Mouse (Mus musculus) fat pad, adult 2 months (tissue): ENCODE results near the gene Cd300c.
"Not testable (repeated sequence)": the region's sequence is repeated elsewhere in the genome, so short reads cannot be mapped to it uniquely, and the experiment has no call there.

ENCODE experiments used
- DNase-seq: peaks from one replicate; pipeline ENCODE4 v3.0.0-alpha.2; 2011; ENCODE audit warnings: low read depth, low spot score; ENCODE audit errors: extremely low read depth

Cd300c gene

DNA sequence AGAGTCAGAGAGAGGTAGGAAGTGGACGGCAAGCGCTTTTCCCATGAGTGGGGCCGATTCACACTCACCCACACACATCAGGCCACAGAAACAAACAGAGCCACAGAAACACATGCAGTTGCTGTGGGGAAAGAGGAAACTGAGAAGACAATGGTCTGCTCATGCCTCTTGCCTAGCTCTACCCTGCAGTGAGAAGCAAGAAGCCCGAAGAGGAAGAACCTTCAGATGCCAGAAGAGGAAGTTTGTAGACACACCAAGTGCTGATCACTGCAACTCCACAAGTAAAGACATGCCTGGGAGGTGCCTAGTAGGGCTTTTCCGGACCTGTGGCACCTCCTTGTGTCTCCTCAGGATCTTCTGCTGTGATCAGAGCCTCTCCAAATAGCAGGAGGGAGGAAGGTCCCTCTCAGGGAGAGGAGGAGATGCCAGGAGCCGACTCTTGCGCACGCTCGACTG lies at the start of gene Cd300c:
Cd300c (minus strand) TSS at position 406 of the 456 bp plus-strand sequence.
- DNase-seq = no peak

DNA sequence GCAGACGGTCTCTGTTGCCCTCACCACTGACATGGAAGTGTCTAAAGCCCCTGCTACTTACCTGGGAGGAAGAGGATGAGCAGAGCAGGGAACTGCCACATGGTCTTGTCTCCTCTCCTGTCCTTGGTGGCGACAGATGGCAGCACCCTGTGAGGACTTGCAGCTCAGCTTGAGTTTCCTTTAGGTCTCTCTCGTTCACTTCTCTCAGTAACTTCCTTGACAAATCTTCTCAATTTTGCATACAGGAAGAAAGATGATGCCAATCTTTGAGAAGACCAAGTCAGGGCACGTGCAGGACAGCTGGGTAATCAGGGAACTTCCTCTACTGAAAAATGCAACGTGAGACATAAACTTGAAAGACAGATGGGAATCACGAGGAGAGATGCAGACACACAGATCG lies 47.1 kb upstream of the Cd300c start, which contains the start of gene Cd300ld2:
Cd300ld2 (minus strand) TSS at position 101 of the 400 bp plus-strand sequence.
- not testable (repeated sequence) for DNase-seq

DNA sequence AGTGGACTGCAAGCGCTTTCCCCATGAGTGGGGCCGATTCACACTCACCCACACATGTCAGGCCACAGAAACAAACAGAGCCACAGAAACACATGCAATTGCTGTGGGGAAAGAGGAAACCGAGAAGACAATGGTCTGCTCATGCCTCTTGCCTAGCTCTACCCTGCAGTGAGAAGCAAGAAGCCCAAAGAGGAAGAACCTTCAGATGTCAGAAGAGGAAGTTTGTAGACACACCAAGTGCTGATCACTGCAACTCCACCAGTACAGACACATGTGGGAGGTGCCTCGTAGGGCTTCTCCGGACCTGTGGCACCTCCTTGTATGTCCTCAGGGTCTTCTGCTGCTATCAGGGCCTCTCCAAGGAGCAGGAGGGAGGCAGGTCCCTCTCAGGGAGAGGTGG lies 35.1 kb upstream of the Cd300c start:
- no peak for DNase-seq

DNA sequence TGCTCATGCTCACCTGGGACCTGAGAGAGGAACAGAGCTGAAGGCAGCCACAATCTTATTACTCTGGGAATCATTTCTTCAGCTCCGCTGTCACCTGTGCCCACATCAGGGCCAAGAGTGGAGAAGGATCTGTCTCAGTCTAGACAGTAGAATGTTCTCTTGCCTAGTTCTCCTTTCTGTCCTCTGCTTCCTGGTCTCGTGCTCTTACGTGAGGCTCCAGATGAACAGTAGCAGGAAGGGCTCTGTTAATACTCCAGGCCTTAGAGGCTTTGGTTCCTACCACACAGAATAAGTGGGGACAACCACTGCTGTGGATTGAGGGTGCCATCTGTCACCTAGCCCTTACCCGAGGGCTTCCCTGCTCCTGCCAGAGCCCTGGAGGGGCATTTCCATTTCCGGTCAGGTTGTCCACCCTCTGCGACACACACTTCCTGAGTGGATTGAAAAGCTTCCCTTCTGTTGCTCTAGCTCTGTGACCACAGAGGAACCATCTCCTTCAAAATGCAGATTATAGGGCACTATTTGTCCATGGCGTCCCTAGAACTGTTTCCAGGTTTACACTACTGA lies 32.6 kb upstream of the Cd300c start, which contains the start of gene Cd300c2:
Cd300c2 (minus strand) TSS at position 407 of the 567 bp plus-strand sequence.
- DNase-seq = no peak

DNA sequence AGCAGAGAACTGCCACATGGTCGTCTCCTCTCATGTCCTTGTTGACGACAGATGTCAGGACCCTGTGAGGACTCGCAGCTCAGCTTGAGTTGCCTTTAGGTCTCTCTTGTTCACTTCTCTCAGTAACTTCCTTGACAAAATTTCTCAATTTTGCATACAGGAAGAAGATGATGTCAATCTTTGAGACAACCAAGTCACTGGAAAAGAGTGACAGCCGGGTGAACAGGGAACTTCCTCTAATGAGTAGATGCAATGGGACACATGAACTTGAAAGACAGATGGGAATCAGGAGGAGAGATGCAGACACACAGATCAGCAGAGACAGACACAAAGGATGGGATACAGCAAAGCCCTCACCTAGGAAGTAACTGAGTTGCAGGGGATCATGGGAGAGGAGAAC lies 20.8 kb upstream of the Cd300c start, which contains the start of gene Cd300ld:
Cd300ld (minus strand) TSS at position 130 of the 400 bp plus-strand sequence.
- DNase-seq = no peak

DNA sequence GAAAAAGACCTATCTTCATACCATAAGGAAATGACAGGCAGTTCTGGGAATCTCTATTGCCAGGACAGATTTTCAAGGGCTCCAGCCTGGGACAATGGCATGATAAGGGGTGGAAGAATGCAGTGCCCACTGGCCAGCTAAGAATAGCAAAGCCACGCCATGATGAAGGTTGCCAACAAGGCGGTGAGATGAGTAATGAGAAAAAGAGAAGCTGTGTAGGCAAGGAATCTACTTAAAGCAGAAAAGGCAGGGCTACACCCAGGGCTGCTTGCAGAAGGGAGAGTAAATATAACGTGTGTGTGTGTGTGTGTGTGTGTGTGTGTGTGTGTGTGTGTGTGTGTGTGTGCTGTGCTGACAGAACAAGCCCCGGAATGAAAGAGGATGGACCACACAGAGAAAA lies 12.9 kb upstream of the Cd300c start:
- DNase-seq = no peak

DNA sequence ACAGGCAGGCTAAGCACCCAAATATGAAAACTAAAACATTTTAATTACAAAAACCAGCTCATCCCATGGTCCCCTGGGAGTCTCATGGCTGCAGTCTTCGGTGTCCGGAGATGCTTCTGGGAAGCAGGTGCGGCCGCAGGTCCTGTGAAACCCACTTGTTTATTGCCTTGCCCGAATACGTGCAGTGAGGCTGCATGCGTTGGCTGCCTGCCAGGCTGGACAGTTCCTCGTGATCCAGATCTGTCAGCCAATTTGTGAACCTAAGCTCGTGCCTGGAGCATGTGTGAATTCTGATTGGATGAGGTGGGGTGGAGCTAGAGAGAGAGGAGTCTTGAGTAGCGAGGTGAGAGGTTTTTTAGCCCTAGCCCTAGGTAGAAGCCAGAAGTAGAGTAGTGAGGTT lies 3.8 kb upstream of the Cd300c start:
- DNase-seq = no peak

DNA sequence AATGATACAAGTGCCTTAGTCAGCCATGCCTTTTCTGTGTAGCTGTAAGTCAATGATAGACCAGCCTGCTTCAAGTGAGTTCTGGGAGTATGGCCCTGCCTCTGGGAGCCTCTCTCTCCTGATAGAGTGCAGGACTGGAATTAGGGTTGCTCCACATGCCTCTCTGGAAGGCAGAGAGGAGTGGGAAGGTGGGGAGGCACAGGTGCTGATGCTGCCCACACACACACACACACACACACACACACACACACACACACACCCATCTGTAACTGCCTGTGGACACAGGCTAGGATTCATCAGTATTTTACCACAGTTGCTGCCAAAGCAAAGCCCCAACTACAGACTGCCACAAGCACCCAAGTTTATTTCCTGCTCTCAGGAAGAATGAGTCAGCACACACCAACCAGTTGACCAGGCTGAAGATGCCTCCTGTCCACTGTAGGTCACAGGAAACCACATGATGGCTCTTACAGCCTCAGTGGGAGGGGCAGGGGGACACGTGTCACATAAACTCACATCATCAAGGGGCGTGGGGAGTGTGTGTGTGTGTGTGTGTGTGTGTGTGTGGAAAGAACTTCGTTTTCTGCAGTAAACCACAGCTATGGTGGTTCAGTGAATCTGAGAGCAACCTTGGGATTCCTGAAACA lies 3.7 kb downstream of the Cd300c start:
- DNase-seq = no peak

DNA sequence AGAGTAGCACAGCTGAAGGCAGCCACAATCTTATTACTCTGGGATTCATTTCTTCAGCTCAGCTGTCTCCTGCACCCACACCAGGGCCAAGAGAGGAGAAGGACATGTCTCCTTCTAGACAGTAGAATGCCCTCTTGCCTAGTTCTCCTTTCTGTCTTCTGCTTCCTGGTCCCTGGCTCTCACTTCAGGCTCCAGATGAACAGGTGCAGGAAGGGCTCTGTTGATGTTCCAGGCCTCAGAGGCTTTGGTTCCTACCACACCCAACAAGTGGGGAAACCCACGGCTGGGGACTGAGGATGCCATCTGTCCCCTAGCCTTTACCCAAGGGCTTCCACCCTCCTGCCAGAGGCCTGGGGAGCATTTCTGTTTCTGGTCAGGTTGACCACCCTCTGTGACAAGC lies 8.6 kb downstream of the Cd300c start:
- DNase-seq = no peak

DNA sequence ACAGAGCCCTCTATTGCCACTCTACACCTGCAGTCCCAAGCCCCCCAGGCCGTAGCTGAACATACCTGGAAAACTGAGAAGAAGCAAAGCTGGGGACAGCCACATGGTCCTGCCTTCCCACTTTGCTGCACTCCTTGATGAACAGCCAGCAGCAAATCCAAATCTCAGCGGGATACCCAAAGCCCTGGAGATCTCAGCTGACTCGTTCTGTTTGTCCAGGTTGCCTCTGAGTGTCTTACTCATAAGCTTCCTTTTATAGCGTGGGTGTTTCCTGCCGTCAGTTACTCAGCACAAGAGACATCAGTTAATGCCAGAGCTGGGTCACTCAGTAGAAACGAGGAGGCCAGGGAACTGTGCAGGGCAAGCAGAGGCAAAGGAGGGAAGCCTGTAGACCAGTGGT lies 34.8 kb downstream of the Cd300c start, which contains the start of gene Cd300lb:
Cd300lb (minus strand) TSS at position 243 of the 400 bp plus-strand sequence.
- no peak for DNase-seq

DNA sequence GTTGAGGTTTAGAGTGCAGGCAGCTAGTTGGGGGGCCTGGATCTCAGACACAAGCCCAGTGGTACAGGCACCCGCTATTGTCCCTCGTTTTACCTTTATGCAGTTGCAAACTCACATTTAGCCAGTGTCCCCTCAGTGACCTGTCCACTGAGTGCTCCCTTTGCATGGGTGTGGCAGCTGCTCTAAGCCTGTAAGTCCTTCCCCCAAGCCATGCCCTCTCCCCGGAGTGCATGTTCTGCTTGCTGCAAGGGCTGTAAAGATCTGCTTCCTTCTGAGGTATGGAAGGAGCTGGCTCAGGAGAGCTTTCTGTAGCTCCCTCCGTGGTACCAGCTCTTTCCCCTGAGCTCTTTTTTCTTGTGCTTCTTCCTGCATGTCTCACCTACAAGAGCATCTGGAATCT lies 35.4 kb downstream of the Cd300c start:
- DNase-seq = no peak

DNA sequence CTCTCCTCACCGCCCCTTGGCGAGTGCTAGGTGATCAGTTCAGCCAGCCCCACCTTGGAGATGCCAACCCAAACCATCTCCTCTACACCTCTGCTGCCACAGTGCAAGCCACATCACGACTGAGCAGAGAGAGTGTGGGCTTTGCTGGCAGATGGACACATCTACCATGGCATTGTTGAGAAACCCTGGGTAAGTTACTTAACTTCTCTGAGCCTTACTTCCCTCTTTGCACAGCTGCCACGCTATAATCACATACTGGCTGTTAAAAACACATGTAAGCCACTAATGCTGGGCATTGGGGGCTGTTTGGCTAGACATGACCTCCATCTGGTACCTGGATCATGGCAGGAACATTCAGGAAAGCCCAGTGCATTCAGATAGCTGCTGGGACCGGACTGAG lies 37.9 kb downstream of the Cd300c start:
- no peak for DNase-seq

DNA sequence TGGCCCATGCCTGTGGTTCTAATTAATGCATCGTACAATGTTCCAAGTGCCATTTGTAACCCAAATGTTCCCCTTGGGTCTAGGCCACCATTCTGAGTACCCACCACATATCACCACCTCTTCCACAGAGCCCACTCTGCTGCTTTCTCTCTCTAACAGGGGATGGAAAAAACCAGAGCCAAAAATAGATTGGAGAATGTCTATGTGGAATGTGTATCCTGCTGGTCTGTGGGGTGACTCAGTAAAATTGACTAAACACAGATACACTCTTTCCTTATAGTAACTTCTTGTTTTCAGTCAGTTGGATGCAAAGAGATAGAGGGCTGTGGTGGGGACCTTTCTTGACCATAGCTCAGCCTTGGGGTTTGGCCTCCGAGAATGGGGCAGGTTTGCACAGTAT lies 39.4 kb downstream of the Cd300c start:
- no peak for DNase-seq

DNA sequence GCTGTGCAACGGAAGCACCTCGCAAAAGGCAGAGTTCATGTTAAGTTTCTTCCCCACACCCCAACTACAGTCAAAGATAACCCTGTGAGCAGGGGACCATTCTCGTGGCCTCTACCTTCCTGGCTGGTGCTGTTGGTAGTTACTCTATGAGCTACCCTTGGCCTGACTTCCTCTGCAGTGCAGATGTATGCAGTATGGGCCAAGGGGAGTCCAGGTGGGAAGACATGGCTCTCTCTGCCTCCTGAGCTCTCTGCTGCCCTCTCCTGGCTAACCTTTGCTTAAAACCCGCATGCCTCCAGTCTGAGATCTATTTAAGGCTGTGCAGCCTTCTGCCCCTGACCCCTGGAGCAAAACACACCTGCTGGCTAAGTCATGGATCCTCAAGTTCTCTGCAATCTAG lies 45.0 kb downstream of the Cd300c start:
- no peak for DNase-seq

DNA sequence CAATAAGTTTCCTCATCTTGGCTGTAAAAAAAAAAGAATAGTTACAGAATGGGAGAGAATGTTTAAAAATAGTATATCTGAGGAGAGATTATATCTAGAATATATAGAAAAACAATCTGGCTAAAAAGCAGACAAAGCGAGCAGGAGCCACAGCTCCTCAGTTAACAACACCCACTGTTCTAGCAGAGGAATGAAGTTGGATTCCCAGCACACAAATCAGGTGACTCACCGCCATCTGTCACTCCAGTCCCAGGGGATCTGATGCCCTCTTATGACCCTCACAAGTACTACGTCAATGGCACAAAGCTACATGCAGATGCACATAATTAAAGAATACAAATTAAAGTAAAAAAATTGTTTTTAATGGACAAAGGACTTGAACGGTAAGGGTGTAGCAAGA lies 46.5 kb downstream of the Cd300c start:
- DNase-seq = no peak

DNA sequence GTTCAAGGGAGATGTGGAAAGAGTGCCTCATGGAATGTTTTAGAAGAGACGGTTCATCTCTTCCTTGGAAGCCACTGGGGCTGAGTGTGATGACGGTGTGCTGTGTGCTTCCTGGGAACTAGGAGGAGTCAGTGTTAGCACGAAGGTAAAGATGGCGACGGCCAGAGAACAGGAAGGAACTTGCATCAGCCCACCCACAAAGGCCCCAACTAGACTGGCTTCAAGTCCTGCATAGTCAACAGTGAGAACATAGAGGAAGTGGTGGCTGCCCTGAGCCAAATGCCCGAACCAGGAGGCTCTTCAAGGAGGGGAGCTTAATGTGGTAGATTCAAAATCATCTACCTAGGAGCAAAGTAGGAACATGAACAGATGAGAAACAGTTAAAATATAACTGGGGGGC lies 51.8 kb downstream of the Cd300c start:
- no peak for DNase-seq

DNA sequence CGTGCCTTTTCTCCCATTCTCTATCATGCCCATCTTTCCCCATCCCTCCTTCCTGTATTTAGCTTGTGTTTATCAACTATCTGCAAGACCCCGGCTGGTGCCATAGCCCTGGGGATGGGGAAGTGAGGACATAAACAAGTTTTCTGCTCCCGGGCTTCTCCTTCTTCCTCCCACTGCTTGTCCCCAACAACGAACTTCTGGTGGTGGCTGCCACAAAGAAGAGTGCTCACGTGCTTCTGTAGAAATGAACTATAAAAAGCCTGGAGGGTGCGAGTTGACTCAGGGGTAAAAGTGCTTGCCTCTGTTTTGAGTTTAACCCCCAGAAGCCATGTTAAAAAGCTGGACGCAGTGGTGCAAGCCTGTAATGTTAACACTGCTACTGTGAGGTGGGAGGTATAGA lies 54.0 kb downstream of the Cd300c start:
- no peak for DNase-seq

DNA sequence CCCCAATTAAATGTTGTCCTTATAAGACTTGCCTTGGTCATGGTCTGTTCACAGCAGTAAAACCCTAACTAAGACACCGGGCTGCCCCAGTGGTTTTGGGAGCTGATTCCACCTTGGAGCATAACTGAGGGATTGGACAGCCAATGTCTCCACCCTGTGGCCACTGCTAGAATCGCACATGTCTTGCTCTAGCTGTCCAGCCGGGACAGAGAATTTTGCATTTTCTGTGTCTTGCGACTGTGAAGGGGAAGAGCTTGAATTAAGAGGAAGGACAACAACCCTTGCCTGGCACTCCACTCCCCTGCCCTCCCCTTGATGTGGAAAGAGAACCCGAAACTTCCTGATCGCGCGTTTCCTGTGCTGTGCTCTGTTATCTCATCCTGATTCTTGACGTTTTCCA lies 56.1 kb downstream of the Cd300c start:
- no peak for DNase-seq

DNA sequence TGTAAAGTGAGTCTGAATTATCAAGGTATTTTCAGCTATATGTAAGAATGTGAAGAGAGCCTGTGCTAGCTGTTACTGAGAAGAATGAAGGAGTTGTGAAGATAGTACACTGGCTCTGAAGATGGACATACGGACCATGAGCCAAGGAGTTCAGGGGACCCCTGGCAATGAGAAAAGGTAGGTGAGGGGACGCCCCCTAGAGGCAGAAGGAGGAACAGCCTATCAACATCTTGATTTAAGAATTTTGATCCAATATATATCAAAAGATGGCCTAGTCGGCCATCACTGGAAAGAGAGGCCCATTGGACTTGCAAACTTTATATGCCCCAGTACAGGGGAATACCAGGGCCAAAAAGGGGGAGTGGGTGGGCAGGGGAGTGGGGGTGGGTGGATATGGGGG lies 59.4 kb downstream of the Cd300c start:
- not testable (repeated sequence) for DNase-seq

DNA sequence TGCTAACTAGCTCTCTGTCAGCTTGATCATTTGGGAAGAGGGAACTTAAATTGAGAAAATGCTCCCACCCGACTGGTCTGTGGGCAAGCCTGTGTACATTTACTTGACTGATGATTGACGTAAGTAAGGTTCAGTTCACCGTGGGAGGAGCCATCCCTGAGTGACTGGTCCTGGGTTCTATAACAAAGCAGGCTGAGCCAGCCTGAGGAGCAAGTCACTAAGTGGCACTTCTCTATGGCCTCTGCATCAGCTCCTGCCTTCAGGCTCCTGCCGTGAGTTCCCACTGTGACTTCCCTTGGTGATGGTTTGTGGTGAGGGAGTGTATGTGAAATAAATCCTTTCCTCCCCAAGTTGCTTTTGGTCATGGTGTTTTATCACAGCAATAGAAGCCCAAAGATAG lies 60.9 kb downstream of the Cd300c start:
- no peak for DNase-seq

DNA sequence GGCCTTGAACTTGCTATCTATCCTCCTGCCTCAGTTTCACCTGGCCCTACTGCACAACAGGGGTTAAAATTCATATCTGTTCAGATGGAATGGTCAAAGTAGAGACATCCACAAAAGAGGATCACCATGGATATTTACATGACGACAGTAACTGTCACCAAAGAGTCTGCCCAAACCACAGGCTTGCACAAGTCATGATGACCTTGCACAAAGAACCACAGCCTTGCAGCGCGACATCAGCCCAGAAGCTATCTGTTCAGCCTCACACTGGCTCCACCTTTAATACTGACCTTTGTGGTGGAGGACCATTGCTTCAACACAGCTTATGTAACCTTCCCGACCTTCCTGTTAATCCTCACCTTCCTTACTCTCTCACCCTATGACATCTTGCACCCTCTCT lies 61.4 kb downstream of the Cd300c start:
- no peak for DNase-seq
